Mouse (Mus musculus) CD4-positive, CD25-positive, alpha-beta regulatory T cell, adult 4 months (primary cell): ENCODE data around the gene Sds. TPM values are rescaled to one million over a fixed set of nuclear protein-coding genes. Genes with fewer than 3 reads are reported as not detected.

ENCODE experiments used
- ATAC-seq: one replicate; pipeline ENCODE4 v1.8.0; 2017
- polyA plus RNA-seq, 2 experiments: library from polyadenylated mRNA; unstranded; fragments of 100-300 nt; shearing (Covaris generic); gene quantifications; one replicate each; pipeline ENCODE4 v1.2.1; 2017

Gene Sds
- not detected for polyA plus RNA-seq

DNA sequence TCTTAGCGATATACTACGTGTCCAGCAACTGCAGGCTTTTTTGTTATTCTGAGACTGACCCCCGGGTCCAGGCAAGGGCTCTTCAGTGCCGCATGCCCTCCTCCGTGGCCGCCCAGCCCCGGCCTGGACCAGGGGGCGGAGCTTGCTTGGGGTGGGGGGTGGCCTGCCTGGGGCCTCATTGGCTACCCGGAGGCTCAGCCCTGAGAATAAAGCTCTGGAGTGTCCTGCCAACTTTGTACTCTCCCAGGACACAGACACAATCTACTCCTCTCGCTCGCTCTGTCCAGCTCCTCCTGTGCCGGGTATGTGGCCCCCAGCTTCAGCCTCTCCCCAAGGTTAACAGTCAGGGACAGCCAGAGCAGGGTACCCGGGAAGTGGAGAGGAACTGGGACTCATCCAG lies at the start of gene Sds:
Gene Sds, plus strand, starts transcription at position 231 of the 400 bp plus-strand sequence.
- no peak for ATAC-seq

DNA sequence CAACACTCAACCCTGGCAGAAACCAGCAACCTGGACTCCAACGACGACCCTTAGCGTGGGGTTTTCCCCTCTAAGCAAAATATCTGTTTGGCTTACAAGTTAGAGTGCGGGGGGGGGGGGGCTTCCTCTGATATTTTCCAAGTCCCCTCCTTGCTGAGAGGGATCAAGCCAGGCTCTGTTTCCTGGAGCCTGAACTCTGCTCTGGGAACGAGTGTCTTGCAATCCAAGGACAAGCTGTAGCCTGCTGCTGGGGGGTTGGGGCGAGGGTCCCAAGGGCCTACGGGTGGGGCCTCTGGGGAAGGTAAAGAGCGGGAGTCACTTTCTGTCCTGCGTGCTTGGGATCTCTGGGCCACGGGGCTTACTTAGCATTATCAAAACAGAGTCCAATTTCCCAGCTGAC lies 49.8 kb upstream of the Sds start:
- ATAC-seq: no peak

DNA sequence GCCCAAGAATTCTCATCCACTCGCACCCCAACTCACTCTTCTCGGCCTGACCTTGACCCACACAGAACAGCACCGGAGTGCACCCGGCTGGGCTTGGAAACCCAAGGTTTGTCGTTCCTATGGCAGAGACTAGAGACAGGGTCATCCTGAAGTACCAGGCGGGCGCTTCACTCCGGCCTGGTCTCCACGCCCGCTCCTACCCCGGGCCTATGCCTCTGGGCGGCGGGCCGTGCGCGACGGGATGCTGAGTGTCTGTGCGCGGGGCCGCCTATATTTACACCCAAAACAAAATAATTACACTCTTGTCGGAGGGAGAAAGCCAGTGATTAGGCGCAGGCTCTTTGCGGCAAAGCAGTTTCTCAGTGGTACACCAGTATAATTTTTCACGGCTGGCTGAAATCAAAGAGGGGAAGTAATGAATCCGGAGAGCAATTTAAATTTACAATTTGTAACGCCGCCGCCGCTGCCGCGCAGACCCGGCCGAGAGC lies 48.8 kb upstream of the Sds start:
- no peak for ATAC-seq

DNA sequence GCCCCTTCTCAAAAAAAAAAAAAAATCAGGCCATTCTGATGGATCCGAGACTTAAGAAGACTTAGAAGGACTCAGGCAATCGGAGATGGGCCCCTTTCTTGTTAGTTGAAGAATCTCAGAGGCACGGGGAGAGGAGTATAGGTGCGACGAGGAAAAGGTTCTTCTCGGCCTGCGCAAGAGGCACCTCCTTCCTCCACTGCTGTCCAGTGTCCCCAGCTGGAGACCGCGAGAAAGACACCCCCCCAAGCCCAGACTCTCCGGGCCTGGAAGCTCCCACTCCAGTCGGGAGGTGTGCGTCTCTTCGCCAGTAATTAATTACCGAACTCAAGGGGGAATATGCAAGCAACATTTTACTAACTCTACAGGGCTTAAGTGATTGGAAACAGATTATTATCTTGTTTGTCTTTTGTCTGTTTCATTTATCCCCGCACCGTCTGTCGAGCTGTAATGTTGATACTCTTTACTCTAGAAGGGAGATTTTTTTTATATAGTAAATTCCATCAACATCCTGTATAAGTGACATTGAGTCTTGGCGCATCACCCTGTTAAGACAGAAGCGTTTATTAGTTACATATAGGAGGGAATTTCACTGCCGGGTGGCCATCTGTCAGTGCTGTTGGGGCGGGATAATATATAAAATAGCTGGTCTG lies 48.0 kb upstream of the Sds start:
- no peak for ATAC-seq

DNA sequence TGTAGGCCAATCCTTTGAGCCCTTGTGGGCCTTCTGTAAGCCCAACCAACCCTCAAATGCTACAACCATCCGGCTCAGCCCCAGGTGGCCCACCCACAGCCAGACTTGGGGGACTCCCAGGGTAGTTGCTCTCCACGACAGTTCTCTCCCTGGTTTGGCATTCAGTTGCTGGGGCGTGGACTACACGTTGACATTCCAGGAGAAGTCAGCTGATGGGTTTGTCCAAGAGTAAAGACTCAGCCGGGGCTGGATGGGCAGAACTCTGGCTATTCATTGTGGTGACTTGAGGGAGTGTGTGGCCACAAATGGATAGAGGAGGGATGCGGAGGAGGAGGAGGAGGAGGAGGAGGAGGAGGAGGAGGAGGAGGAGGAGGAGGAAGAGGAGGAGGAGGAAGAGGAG lies 47.3 kb upstream of the Sds start:
- no peak for ATAC-seq

DNA sequence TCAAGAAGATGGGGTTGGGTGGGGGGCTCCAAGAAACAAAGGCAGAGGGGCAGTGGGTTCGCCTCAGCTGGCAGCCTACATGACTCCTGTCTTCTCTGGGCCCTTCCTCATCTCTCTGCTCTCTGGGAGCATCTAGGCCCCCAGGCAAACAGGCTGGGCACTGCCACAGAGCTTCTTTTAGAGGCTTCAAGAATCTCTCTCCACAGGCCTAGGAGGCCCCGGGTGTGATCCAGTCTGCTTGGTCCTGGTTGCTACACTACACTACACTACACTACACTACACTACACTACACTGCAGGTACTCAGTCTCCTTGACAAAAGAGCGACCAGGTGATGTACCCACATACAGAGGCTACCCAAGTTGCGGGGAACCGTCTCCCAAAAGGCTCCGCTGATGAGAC lies 46.6 kb upstream of the Sds start:
- no peak for ATAC-seq

DNA sequence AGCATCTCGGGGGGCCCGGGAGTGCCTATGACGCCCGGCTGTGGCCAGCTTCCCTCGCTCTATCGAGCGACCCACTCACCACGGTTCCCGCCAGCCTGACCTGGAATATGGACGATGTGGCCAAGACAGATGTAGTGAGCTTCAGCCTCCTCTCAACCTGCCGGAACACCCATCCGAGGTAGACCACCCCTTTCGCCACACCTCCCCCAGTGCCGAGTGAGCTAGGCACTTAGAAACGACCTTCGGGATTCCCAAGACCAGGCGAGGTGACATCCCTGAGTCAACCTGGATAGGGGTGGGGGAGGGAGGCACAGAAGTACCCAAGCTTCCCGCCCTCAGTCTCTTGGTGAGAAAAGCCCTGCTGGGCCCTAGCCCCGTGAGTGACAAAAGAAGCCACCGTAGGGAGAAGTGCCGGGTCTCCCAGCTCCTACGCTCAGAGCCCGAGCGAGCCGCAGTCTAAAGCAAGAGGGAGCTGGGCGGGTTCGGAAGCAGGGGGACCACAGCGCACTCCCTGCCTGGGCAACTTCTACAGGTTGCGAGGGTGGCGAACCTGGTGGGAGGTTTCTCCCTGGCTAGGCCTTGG lies 45.2 kb upstream of the Sds start:
- no peak for ATAC-seq

GRCm38 (mm10) chr5:120431649-120432485 lies 44.5 kb upstream of the Sds start, which contains the start of gene Lhx5:
Gene Lhx5 (plus strand): TSS chr5:120431699.
- ATAC-seq: no peak

- ATAC-seq: no peak
Observed at GRCm38 (mm10) chr5:120432486-120433015, 43.8 kb upstream of the Sds start.

GRCm38 (mm10) chr5:120433135-120433760 lies 43.1 kb upstream of the Sds start:
- ATAC-seq: no peak

- no peak for ATAC-seq
Observed at GRCm38 (mm10) chr5:120434231-120434735, 42.0 kb upstream of the Sds start.

DNA sequence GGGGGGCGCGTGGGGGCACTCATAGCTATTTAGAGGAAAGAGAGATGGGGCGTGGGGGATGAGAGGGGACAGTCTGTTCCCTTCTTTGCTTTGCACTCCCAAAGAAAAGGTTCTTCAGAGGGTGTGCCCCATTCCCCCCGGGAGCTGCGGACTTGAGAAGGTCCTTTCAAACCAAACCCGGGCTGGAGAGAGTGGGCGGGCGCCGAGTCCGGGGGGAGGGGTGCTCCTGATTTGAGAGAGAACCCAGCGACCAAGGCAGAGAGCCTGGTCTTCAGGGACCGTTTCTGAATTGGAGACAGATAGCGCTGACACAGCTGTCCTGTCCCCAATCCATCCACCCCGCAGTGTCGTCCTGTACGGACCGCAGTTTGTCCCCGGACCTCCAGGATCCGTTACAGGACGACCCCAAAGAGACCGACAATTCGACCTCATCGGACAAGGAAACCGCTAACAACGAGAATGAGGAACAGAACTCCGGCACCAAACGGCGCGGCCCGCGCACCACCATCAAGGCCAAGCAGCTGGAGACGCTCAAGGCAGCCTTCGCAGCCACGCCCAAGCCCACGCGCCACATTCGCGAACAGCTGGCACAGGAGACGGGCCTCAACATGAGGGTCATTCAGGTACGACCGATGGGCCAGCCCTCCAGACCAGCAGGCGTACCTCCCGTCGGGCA lies 41.2 kb upstream of the Sds start:
- no peak for ATAC-seq

DNA sequence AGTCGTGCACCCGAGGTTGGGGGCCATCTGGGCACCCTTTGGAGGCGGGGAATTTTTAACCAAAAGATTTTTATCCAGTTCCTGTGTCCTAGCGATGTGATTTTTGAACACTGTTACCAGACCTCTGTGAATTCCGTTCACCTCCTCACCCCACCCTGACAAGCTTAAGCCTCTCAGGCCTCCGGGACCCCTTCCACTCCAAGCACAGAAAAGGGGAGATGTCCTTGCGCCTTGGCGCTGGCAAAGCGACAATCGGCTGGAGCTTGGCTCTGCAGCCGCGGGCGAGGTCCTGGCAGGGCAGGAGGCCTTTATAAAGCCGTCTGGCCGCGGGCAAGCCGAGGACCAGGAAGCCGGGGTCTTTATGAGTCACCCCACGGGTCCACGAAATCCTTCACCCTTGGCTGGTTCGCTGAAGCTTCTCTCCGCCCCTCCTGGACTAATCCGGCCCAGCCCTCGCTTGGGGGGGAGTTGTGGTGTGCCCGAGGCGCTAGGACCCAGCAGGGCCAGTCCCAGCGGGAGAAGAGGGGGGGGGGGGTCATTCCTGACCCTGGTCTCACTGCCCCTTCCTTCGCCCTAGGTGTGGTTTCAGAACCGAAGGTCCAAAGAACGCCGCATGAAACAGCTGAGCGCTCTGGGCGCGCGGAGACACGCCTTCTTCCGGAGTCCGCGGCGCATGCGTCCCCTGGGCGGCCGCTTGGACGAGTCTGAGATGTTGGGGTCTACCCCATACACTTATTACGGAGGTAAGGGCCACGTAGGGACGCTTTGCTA lies 40.4 kb upstream of the Sds start:
- no peak for ATAC-seq

GRCm38 (mm10) chr5:120436885-120437495 lies 39.3 kb upstream of the Sds start:
- ATAC-seq: no peak

DNA sequence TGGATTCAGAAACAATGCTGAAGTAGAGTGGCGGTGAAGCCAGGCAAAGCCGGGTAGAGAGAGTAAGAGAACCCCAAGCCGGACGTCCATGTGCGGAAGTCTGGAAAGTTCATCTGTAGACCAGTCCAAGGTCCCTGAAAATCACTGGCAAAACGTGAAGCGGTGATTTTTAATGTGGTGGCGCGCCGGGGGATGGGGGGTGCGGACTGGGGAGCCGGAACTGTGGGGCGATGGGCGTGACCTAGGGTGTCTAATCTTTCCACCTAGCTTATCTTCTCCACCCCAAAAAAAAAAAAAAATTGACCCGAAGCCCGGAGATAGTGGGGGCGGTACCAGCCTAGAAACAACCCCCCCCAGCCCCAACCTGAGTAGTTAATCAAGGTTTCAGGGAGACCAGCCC lies 38.8 kb upstream of the Sds start:
- no peak for ATAC-seq

DNA sequence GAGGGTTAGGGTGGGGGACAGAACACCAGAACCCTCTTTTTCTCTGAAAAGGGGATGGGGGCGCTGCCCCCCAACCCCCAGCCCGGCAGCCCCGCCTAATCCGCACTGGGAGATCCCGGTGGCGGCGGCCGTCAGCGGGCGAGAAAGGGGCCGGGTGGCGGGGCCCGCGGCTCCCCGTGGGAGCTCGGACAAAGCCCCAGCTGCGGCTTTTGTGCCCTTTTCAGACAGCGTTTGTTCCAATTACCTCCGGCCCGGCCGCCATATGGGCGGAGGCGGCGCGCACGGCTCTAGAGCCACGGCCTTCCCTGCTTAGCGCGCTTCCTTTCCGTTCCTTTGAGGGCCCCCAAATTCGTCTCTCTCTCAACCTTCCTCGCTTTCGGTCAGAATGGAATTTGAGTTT lies 38.3 kb upstream of the Sds start:
- no peak for ATAC-seq

- ATAC-seq: no peak
Observed at GRCm38 (mm10) chr5:120438469-120438868, 37.9 kb upstream of the Sds start.

DNA sequence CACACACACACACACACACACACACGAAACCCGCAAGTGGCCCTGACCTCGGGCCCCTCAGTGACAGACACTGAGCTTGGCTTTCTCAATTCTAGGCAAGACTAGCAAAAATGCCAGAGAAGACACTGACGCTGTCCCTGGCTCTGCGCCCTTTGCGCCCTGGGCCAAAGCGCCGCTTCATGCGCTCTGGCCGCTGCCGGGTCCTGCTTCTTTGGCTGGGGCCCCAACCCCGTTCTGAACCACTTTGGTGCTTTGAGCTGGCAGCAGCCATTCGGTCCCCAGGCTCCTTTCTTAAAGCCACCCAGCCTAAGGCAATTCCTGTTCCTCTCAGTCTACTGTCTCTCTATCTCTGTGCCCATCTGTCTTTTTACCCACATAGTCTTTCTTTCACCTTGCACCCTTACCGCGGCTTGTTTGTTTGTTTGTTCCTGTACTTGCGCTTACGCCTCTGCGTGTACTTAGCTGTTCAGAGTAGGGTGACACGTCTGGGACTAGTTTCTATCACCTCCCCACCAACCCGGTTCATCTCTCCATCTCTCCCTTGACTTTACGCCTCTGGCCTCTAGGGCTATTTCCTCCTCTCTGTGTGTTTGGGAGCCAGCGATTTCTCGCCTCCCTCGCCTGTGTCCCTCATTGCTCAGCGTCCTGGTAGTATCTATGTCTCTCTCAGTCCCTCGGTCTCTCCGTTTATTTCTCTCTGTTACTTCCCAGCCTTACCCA lies 37.2 kb upstream of the Sds start:
- peak; percentile 14 for ATAC-seq

DNA sequence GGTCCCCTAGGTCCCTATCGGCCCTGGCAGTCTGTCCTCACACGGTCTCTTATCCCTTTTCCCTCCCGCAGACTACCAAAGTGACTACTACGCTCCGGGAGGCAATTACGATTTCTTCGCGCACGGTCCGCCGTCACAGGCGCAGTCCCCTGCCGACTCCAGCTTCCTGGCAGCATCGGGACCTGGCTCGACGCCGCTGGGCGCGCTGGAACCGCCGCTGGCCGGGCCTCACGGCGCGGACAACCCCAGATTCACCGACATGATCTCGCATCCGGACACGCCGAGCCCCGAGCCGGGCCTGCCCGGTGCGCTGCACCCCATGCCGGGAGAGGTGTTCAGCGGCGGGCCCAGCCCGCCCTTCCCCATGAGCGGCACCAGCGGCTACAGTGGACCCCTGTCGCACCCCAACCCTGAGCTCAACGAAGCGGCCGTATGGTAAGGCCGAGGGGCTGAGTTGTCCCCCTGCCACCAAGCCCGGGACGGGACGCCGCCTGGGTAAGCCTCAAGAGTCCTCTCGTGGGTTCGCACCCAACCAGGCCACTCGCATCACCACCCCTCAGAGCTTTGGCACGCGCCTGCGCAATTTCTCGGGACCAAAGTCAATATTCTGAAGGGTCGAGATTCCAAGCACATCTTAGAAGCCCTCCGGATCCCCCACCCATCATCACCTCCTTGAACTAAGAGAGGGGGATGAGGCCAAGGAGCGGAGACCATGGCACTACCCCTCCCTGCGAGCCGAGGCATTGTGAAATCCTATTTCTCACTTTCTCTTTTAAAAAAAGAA lies 36.2 kb upstream of the Sds start:
- ATAC-seq: no peak
